In genomic region chr13:57856311-57856853, GRCm38 (mm10) we compare ENCODE assay signal across 19 mouse cellular contexts. TPM values are rescaled to one million over a fixed set of nuclear protein-coding genes. Genes with fewer than 3 reads are reported as not detected.
A peak's percentile ranks its signal among the peaks of the same experiment; 100 is the strongest.
DNase-seq lines count a peak whose midpoint lies in the region; ATAC-seq lines count a peak whose summit lies in the region.
"Had no signal": no experiment of that assay in that cellular context is flagged by ENCODE, and none has a peak within 500 bp of the region (broad histone marks: within the 10 kb centered on the region; RNA-seq: fewer than 3 reads in every experiment).

No protein-coding gene starts in this region.

- 76% methylated on average over 10 of the region's 10 CpGs for WGBS in embryonic facial prominence, embryonic 14.5 days
- WGBS in embryonic facial prominence, embryonic 10.5 days, result 86% methylated on average over 10 of the region's 10 CpGs
- 80% methylated on average over 10 of the region's 10 CpGs for WGBS in hindbrain, embryonic 12.5 days
- whole genome bisulfite sequencing in hindbrain, embryonic 16.5 days, result 69% methylated on average over 10 of the region's 10 CpGs
- WGBS in neural tube, embryonic 13.5 days, result 78% methylated on average over 10 of the region's 10 CpGs

- H3K27ac ChIP-seq in embryonic facial prominence, embryonic 14.5 days (replicated peaks; ENCODE audit: low read depth, low read length), result no peak overlapping the region
- H3K27ac ChIP-seq in embryonic facial prominence, embryonic 10.5 days (replicated peaks), result no peak overlapping the region
- H3K27ac ChIP-seq in hindbrain, embryonic 12.5 days, result 0 out of 2 replicates have a peak overlapping the region, but pooled peaks have one; percentile 7
- H3K27ac ChIP-seq in hindbrain, embryonic 16.5 days (ENCODE audit: low read depth, low read length), result no peak overlapping the region; the same call in 1 of the 2 replicates
- H3K27ac ChIP-seq in neural tube, embryonic 13.5 days (replicated peaks), result peak overlapping the region; percentile 83
- H3K27ac ChIP-seq: embryonic facial prominence, embryonic 13.5 days; forebrain, embryonic 13.5 days; gastrocnemius, adult 2 months; hindbrain, embryonic 15.5 days had no signal

- H3K9me3 ChIP-seq in embryonic facial prominence, embryonic 14.5 days (ENCODE audit: control insufficient read depth, low read length), result no peaks in the 10 kb centered on the region
- no peaks in the 10 kb centered on the region for H3K9me3 ChIP-seq in embryonic facial prominence, embryonic 10.5 days
- H3K9me3 ChIP-seq in hindbrain, embryonic 12.5 days (replicated peaks), result no peaks in the 10 kb centered on the region
- H3K9me3 ChIP-seq in hindbrain, embryonic 16.5 days (ENCODE audit: control insufficient read depth, low read length), result no peaks in the 10 kb centered on the region
- H3K9me3 ChIP-seq in neural tube, embryonic 13.5 days, result no peaks in the 10 kb centered on the region
- H3K9me3 ChIP-seq: embryonic facial prominence, embryonic 13.5 days; forebrain, embryonic 13.5 days; heart, embryonic 12.5 days; hindbrain, embryonic 15.5 days had no signal

- H3K36me3 ChIP-seq in embryonic facial prominence, embryonic 14.5 days (ENCODE audit: control insufficient read depth, insufficient read depth, low read length), result no peaks in the 10 kb centered on the region
- H3K36me3 ChIP-seq in embryonic facial prominence, embryonic 10.5 days (replicated peaks), result no peaks in the 10 kb centered on the region
- H3K36me3 ChIP-seq in hindbrain, embryonic 12.5 days, result no peaks in the 10 kb centered on the region
- H3K36me3 ChIP-seq in hindbrain, embryonic 16.5 days (ENCODE audit: control insufficient read depth, insufficient read depth, low read length), result no peaks in the 10 kb centered on the region
- H3K36me3 ChIP-seq in neural tube, embryonic 13.5 days, result no peaks in the 10 kb centered on the region
- H3K36me3 ChIP-seq: embryonic facial prominence, embryonic 13.5 days; G1E; heart, embryonic 12.5 days; hindbrain, embryonic 15.5 days had no signal

- no peak overlapping the region for H3K9ac ChIP-seq in embryonic facial prominence, embryonic 14.5 days (ENCODE audit: low read depth, low read length)
- H3K9ac ChIP-seq in hindbrain, embryonic 12.5 days, result no peak overlapping the region
- H3K9ac ChIP-seq in hindbrain, embryonic 16.5 days (ENCODE audit: low read depth, low read length), result no peak overlapping the region
- no peak overlapping the region for H3K9ac ChIP-seq in neural tube, embryonic 13.5 days
- H3K9ac ChIP-seq: embryonic facial prominence, embryonic 13.5 days; forebrain, embryonic 13.5 days; forebrain, postnatal 0 days; heart, embryonic 12.5 days; hindbrain, embryonic 15.5 days had no signal

- no peak overlapping the region for H3K4me3 ChIP-seq in embryonic facial prominence, embryonic 14.5 days (ENCODE audit: low read depth, low read length)
- no peak overlapping the region for H3K4me3 ChIP-seq in embryonic facial prominence, embryonic 10.5 days
- H3K4me3 ChIP-seq in hindbrain, embryonic 12.5 days, result no peak overlapping the region
- H3K4me3 ChIP-seq in hindbrain, embryonic 16.5 days (ENCODE audit: low read length), result no peak overlapping the region
- no peak overlapping the region for H3K4me3 ChIP-seq in neural tube, embryonic 13.5 days
- H3K4me3 ChIP-seq: embryonic facial prominence, embryonic 13.5 days; forebrain, embryonic 13.5 days; gastrocnemius, adult 2 months; heart, embryonic 12.5 days; hindbrain, embryonic 15.5 days had no signal

- no peaks in the 10 kb centered on the region for H3K4me1 ChIP-seq in embryonic facial prominence, embryonic 14.5 days (ENCODE audit: control insufficient read depth, insufficient read depth, low read length)
- peaks cover 7% of the 10 kb centered on the region for H3K4me1 ChIP-seq in embryonic facial prominence, embryonic 10.5 days
- peaks cover 14% of the 10 kb centered on the region; the same call in 1 of the 2 replicates for H3K4me1 ChIP-seq in hindbrain, embryonic 12.5 days
- H3K4me1 ChIP-seq in hindbrain, embryonic 16.5 days (ENCODE audit: control insufficient read depth, insufficient read depth, low read depth, low read length), result peaks cover 6% of the 10 kb centered on the region
- peaks cover 38% of the 10 kb centered on the region for H3K4me1 ChIP-seq in neural tube, embryonic 13.5 days (replicated peaks)
- H3K4me1 ChIP-seq: forebrain, embryonic 13.5 days; heart, embryonic 12.5 days had no signal

- peak; percentile 54; the same call in 1 of the 2 replicates for ATAC-seq in embryonic facial prominence, embryonic 14.5 days (ENCODE audit: low read depth)
- ATAC-seq in hindbrain, embryonic 12.5 days (ENCODE audit: low FRiP score), result no peak
- no peak for ATAC-seq in hindbrain, embryonic 16.5 days
- ATAC-seq in neural tube, embryonic 13.5 days (ENCODE audit: low read depth), result no peak
- ATAC-seq: CD4-positive, CD25-positive, alpha-beta regulatory T cell, adult 4 months; forebrain, embryonic 13.5 days had no signal

- no peak overlapping the region for H3K4me2 ChIP-seq in embryonic facial prominence, embryonic 14.5 days (ENCODE audit: low read depth, low read length)
- no peak overlapping the region for H3K4me2 ChIP-seq in hindbrain, embryonic 12.5 days (replicated peaks)
- H3K4me2 ChIP-seq in hindbrain, embryonic 16.5 days (ENCODE audit: low read length), result no peak overlapping the region
- H3K4me2 ChIP-seq in neural tube, embryonic 13.5 days, result no peak overlapping the region
- H3K4me2 ChIP-seq: embryonic facial prominence, embryonic 13.5 days; forebrain, embryonic 13.5 days; heart, embryonic 12.5 days; hindbrain, embryonic 15.5 days had no signal

- 0 out of 2 replicates have a peak, but pooled peaks cover 4% of the 10 kb centered on the region for H3K27me3 ChIP-seq in embryonic facial prominence, embryonic 14.5 days (replicated peaks; ENCODE audit: control insufficient read depth, insufficient read depth, low read length)
- no peaks in the 10 kb centered on the region; the same call in 1 of the 2 replicates for H3K27me3 ChIP-seq in embryonic facial prominence, embryonic 10.5 days (replicated peaks; ENCODE audit: low read depth, poor library complexity, severe bottlenecking)
- H3K27me3 ChIP-seq in hindbrain, embryonic 12.5 days, result no peaks in the 10 kb centered on the region
- H3K27me3 ChIP-seq in hindbrain, embryonic 16.5 days (replicated peaks; ENCODE audit: control insufficient read depth, insufficient read depth, low read length), result no peaks in the 10 kb centered on the region
- no peaks in the 10 kb centered on the region for H3K27me3 ChIP-seq in neural tube, embryonic 13.5 days
- H3K27me3 ChIP-seq: forebrain, embryonic 13.5 days; hindbrain, embryonic 15.5 days had no signal

- peak; percentile 40 for DNase-seq in embryonic facial prominence, embryonic 14.5 days (ENCODE audit: low spot score)
- DNase-seq in embryonic facial prominence, embryonic 10.5 days (ENCODE audit: low spot score), result no peak
- no peak for DNase-seq in neural tube, embryonic 10.5 days (ENCODE audit: extremely low spot score, low spot score)
- DNase-seq in embryo, embryonic 11 days, result no peak
- DNase-seq: adrenal gland, adult 8-10 months; adrenal gland, postnatal 36 days; B cell, adult 2 months; forebrain, postnatal 0 days; gastrocnemius, adult 2 months; gastrocnemius, postnatal 25 days had no signal

RNA-seq across cellular contexts. Expression of gene Spock1, which starts 51.8 kb away (rescaled TPM):
- 11.8 and 12.5 TPM in 2 replicates for polyA plus RNA-seq in embryonic facial prominence, embryonic 14.5 days (2014; fragmentation: Nextera tagmentation; extraction: Ambion mirVana)
- polyA plus RNA-seq in embryonic facial prominence, embryonic 10.5 days (2016; fragmentation: Nextera tagmentation; extraction: Ambion mirVana), result 2.9 and 4.0 TPM in 2 replicates
- 31.2 and 40.6 TPM in 2 replicates for polyA plus RNA-seq in hindbrain, embryonic 12.5 days (2016; fragmentation: Nextera tagmentation; extraction: Ambion mirVana)
- 83.3 and 96.1 TPM in 2 replicates for polyA plus RNA-seq in hindbrain, embryonic 16.5 days (2015; fragmentation: Nextera tagmentation; extraction: Ambion mirVana)
- polyA plus RNA-seq in neural tube, embryonic 13.5 days (2015; fragmentation: Nextera tagmentation; extraction: Ambion mirVana), result 90.2 and 95.5 TPM in 2 replicates
- polyA plus RNA-seq: CD4-positive, CD25-positive, alpha-beta regulatory T cell, adult 4 months; G1E had no signal

Comparison
In these comparisons a context has a peak if more than half of its experiments do, and no peak if none do; other contexts are left out.
1. H3K27ac ChIP-seq: peak in hindbrain, embryonic 12.5 days (single experiment) and neural tube, embryonic 13.5 days (single experiment); none in embryonic facial prominence, embryonic 14.5 days (single experiment), embryonic facial prominence, embryonic 10.5 days (single experiment) and hindbrain, embryonic 16.5 days (single experiment).